Mouse (Mus musculus) CH12.LX (cell line): Measurements from ENCODE around the gene Kdm1a.

Experiments
- E2F4 ChIP-seq: IDR thresholded peaks from 2 replicates; pipeline ENCODE4 v1.6.1; 2011; ENCODE audit warnings: low read depth, low read length, improper control_type of control experiment; ENCODE audit not compliant: insufficient replicate concordance
- POLR2A ChIP-seq: IDR thresholded peaks from 2 replicates; pipeline ENCODE4 v1.6.1; 2011; ENCODE audit warnings: low read depth, mild to moderate bottlenecking, improper control_type of control experiment, low read length

GRCm38 (mm10) chr4:136553108-136553507, 49.4 kb downstream of the Kdm1a start:
- no peak for TF ChIP-seq POLR2A
- TF ChIP-seq E2F4 = no peak
